Mouse (Mus musculus) midbrain, postnatal 0 days (tissue): ENCODE measurements around the gene Xxylt1. TPM values are rescaled to one million over a fixed set of nuclear protein-coding genes. Genes with fewer than 3 reads are reported as not detected.

ENCODE experiments used
- ATAC-seq: fragments of 200-750 bp; cut with Nextera tagmentation; 2 replicates; pipeline ENCODE4 v1.8.0; 2017; ENCODE audit warnings: moderate number of reproducible peaks, mild to moderate bottlenecking, moderate TSS enrichment, moderate library complexity; ENCODE audit not compliant: low FRiP score
- DNase-seq: peaks from one replicate; pipeline ENCODE4 v3.0.0-alpha.2; 2015; ENCODE audit warnings: low spot score
- H3K27ac ChIP-seq: fragments of 300-500 bp; sonication (generic); 2 replicates; pipeline ENCODE4 v1.5.1; 2014; ENCODE audit warnings: low read depth, mild to moderate bottlenecking, low read length, mixed read lengths
- H3K27me3 ChIP-seq: fragments of 300-500 bp; sonication (generic); 2 replicates; pipeline ENCODE4 v1.6.1; 2014; ENCODE audit warnings: low read length, control low read depth, mixed read lengths; ENCODE audit not compliant: insufficient read depth
- H3K36me3 ChIP-seq: fragments of 300-500 bp; sonication (generic); 2 replicates; pipeline ENCODE4 v1.6.1; 2014; ENCODE audit warnings: low read length, control low read depth, mixed read lengths; ENCODE audit not compliant: insufficient read depth
- H3K4me1 ChIP-seq: fragments of 300-500 bp; sonication (generic); 2 replicates; pipeline ENCODE4 v1.6.1; 2014; ENCODE audit warnings: mild to moderate bottlenecking, control low read depth, antibody characterized with exemption, low read length, mixed read lengths; ENCODE audit not compliant: insufficient read depth
- H3K4me2 ChIP-seq: fragments of 300-500 bp; sonication (generic); 2 replicates; pipeline ENCODE4 v1.6.1; 2014; ENCODE audit warnings: low read depth, mild to moderate bottlenecking, low read length, mixed read lengths; ENCODE audit not compliant: poor library complexity, severe bottlenecking
- H3K4me3 ChIP-seq: fragments of 300-500 bp; sonication (generic); 2 replicates; pipeline ENCODE4 v1.5.1; 2014; ENCODE audit warnings: low read depth, mild to moderate bottlenecking, low read length, moderate library complexity
- H3K9ac ChIP-seq: fragments of 300-500 bp; sonication (generic); replicated peaks from 2 replicates; pipeline ENCODE4 v1.6.1; 2014; ENCODE audit warnings: mild to moderate bottlenecking, low read length, moderate library complexity, mixed read lengths; ENCODE audit not compliant: poor library complexity, severe bottlenecking
- H3K9me3 ChIP-seq: fragments of 300-500 bp; sonication (generic); 2 replicates; pipeline ENCODE4 v1.6.1; 2016; ENCODE audit warnings: low read length, control low read depth
- CTCF ChIP-seq: IDR thresholded peaks from 2 replicates; pipeline ENCODE4 v1.5.1; 2016; ENCODE audit warnings: antibody characterized with exemption, mild to moderate bottlenecking
- WGBS: fragments of 180-500 bp; shearing (Covaris S2); extraction: QIAGEN DNeasy Blood & Tissue Kit; methylation state at CpG from one replicate; pipeline ENCODE4 v1.1.7; 2014; 5-methylcytosine and 5-hydroxymethylcytosine counted together
- polyA plus RNA-seq: library from polyadenylated mRNA; unstranded; fragments of >200 nt; fragmentation: Nextera tagmentation; extraction: Ambion mirVana; gene quantifications from 2 replicates; pipeline ENCODE4 v1.2.1, GENCODE M21; 2015
- total RNA-seq: library from RNA; depleted of rRNA; stranded (reverse); fragments of >200 nt; gene quantifications from 2 replicates; pipeline ENCODE4 v1.2.3, GENCODE M21; 2014

The Xxylt1 gene
- total and polyA plus RNA-seq, 2 experiments from 2014 or later, result 18.2 to 34.5 TPM

GRCm38 (mm10) chr16:31017687-31018413 lies 63.4 kb downstream of the Xxylt1 start:
- no peaks in the 10 kb centered on the region for H3K9me3 ChIP-seq
- no peak overlapping the region for H3K9ac ChIP-seq
- no peak for ATAC-seq
- no peaks in the 10 kb centered on the region; the same call in 1 of the 2 replicates for H3K4me1 ChIP-seq
- H3K27ac ChIP-seq, result no peak overlapping the region
- H3K4me3 ChIP-seq, result no peak overlapping the region
- TF ChIP-seq CTCF, result no peak
- H3K36me3 ChIP-seq, result no peaks in the 10 kb centered on the region
- H3K27me3 ChIP-seq, result no peaks in the 10 kb centered on the region
- WGBS, result 95% methylated on average over 10 of the region's 10 CpGs
- H3K4me2 ChIP-seq, result no peak overlapping the region
- DNase-seq, result no peak

- no peaks in the 10 kb centered on the region for H3K9me3 ChIP-seq
- 88% methylated on average over 2 of the region's 2 CpGs for WGBS
- no peak for ATAC-seq
- H3K4me3 ChIP-seq, result no peak overlapping the region
- H3K4me1 ChIP-seq, result no peaks in the 10 kb centered on the region; the same call in 1 of the 2 replicates
- H3K4me2 ChIP-seq, result no peak overlapping the region
- no peaks in the 10 kb centered on the region for H3K36me3 ChIP-seq
- no peak for TF ChIP-seq CTCF
- no peak overlapping the region for H3K9ac ChIP-seq
- DNase-seq, result no peak
- no peaks in the 10 kb centered on the region for H3K27me3 ChIP-seq
- H3K27ac ChIP-seq, result no peak overlapping the region
Observed at GRCm38 (mm10) chr16:31016669-31017068, 64.6 kb downstream of the Xxylt1 start.

GRCm38 (mm10) chr16:31016169-31016568 lies 65.1 kb downstream of the Xxylt1 start:
- no peaks in the 10 kb centered on the region; the same call in 1 of the 2 replicates for H3K4me1 ChIP-seq
- H3K4me3 ChIP-seq, result no peak overlapping the region
- no peaks in the 10 kb centered on the region for H3K36me3 ChIP-seq
- DNase-seq (no peak), ATAC-seq (no peak)
- H3K27me3 ChIP-seq, result no peaks in the 10 kb centered on the region
- H3K9me3 ChIP-seq, result no peaks in the 10 kb centered on the region
- TF ChIP-seq CTCF, result peak; percentile 25; the same call in 1 of the 2 replicates
- no peak overlapping the region for H3K9ac ChIP-seq
- H3K4me2 ChIP-seq, result no peak overlapping the region
- 75% methylated on average over 8 of the region's 8 CpGs for WGBS
- no peak overlapping the region for H3K27ac ChIP-seq

- H3K27ac ChIP-seq, result no peak overlapping the region
- H3K36me3 ChIP-seq, result no peaks in the 10 kb centered on the region
- no peak for ATAC-seq
- H3K9ac ChIP-seq, result no peak overlapping the region
- no peaks in the 10 kb centered on the region; the same call in 1 of the 2 replicates for H3K4me1 ChIP-seq
- H3K4me3 ChIP-seq, result no peak overlapping the region
- H3K27me3 ChIP-seq, result no peaks in the 10 kb centered on the region
- WGBS, result 96% methylated on average over 1 of the region's 1 CpGs
- no peak overlapping the region for H3K4me2 ChIP-seq
- H3K9me3 ChIP-seq, result no peaks in the 10 kb centered on the region
- no peak for TF ChIP-seq CTCF
- DNase-seq, result no peak
Observed at GRCm38 (mm10) chr16:31015271-31015670, 66.0 kb downstream of the Xxylt1 start.

- Histone ChIP-seq H3K36me3 (no peaks in the 10 kb centered on the region), H3K4me1 (peaks cover 3% of the 10 kb centered on the region; the same call in 1 of the 2 replicates), H3K4me3 (no peak overlapping the region), H3K9me3 (no peaks in the 10 kb centered on the region), H3K9ac (no peak overlapping the region), H3K4me2 (no peak overlapping the region), H3K27me3 (no peaks in the 10 kb centered on the region), H3K27ac (no peak overlapping the region)
- no peak for TF ChIP-seq CTCF
- WGBS, result 92% methylated on average over 10 of the region's 10 CpGs
- no peak for DNase-seq
- no peak for ATAC-seq
Observed at GRCm38 (mm10) chr16:31012236-31012635, 69.0 kb downstream of the Xxylt1 start.

GRCm38 (mm10) chr16:31010443-31010842 lies 70.8 kb downstream of the Xxylt1 start:
- no peak overlapping the region for H3K4me2 ChIP-seq
- no peaks in the 10 kb centered on the region for H3K27me3 ChIP-seq
- H3K4me1 ChIP-seq, result peaks cover 3% of the 10 kb centered on the region; the same call in 1 of the 2 replicates
- no peak overlapping the region for H3K9ac ChIP-seq
- no peaks in the 10 kb centered on the region for H3K36me3 ChIP-seq
- ATAC-seq (no peak), DNase-seq (no peak)
- WGBS, result 87% methylated on average over 5 of the region's 5 CpGs
- H3K9me3 ChIP-seq, result no peaks in the 10 kb centered on the region
- TF ChIP-seq CTCF, result no peak
- H3K27ac ChIP-seq, result no peak overlapping the region
- H3K4me3 ChIP-seq, result no peak overlapping the region
